Mouse (Mus musculus) midbrain, postnatal 0 days (tissue): ENCODE measurements around the gene Cbx5. TPM values are rescaled to one million over a fixed set of nuclear protein-coding genes. Genes with fewer than 3 reads are reported as not detected.
A peak's percentile ranks its signal among the peaks of the same experiment; 100 is the strongest.

Source experiments
- ATAC-seq: fragments of 200-750 bp; cut with Nextera tagmentation; 2 replicates; pipeline ENCODE4 v1.8.0; 2017; ENCODE audit warnings: moderate number of reproducible peaks, mild to moderate bottlenecking, moderate TSS enrichment, moderate library complexity; ENCODE audit not compliant: low FRiP score
- DNase-seq: peaks from one replicate; pipeline ENCODE4 v3.0.0-alpha.2; 2015; ENCODE audit warnings: low spot score
- H3K27ac ChIP-seq: fragments of 300-500 bp; sonication (generic); 2 replicates; pipeline ENCODE4 v1.5.1; 2014; ENCODE audit warnings: low read depth, mild to moderate bottlenecking, low read length, mixed read lengths
- H3K27me3 ChIP-seq: fragments of 300-500 bp; sonication (generic); 2 replicates; pipeline ENCODE4 v1.6.1; 2014; ENCODE audit warnings: low read length, control low read depth, mixed read lengths; ENCODE audit not compliant: insufficient read depth
- H3K36me3 ChIP-seq: fragments of 300-500 bp; sonication (generic); 2 replicates; pipeline ENCODE4 v1.6.1; 2014; ENCODE audit warnings: low read length, control low read depth, mixed read lengths; ENCODE audit not compliant: insufficient read depth
- H3K4me1 ChIP-seq: fragments of 300-500 bp; sonication (generic); 2 replicates; pipeline ENCODE4 v1.6.1; 2014; ENCODE audit warnings: mild to moderate bottlenecking, control low read depth, antibody characterized with exemption, low read length, mixed read lengths; ENCODE audit not compliant: insufficient read depth
- H3K4me2 ChIP-seq: fragments of 300-500 bp; sonication (generic); 2 replicates; pipeline ENCODE4 v1.6.1; 2014; ENCODE audit warnings: low read depth, mild to moderate bottlenecking, low read length, mixed read lengths; ENCODE audit not compliant: poor library complexity, severe bottlenecking
- H3K4me3 ChIP-seq: fragments of 300-500 bp; sonication (generic); 2 replicates; pipeline ENCODE4 v1.5.1; 2014; ENCODE audit warnings: low read depth, mild to moderate bottlenecking, low read length, moderate library complexity
- H3K9ac ChIP-seq: fragments of 300-500 bp; sonication (generic); replicated peaks from 2 replicates; pipeline ENCODE4 v1.6.1; 2014; ENCODE audit warnings: mild to moderate bottlenecking, low read length, moderate library complexity, mixed read lengths; ENCODE audit not compliant: poor library complexity, severe bottlenecking
- H3K9me3 ChIP-seq: fragments of 300-500 bp; sonication (generic); 2 replicates; pipeline ENCODE4 v1.6.1; 2016; ENCODE audit warnings: low read length, control low read depth
- CTCF ChIP-seq: IDR thresholded peaks from 2 replicates; pipeline ENCODE4 v1.5.1; 2016; ENCODE audit warnings: antibody characterized with exemption, mild to moderate bottlenecking
- WGBS: fragments of 180-500 bp; shearing (Covaris S2); extraction: QIAGEN DNeasy Blood & Tissue Kit; methylation state at CpG from one replicate; pipeline ENCODE4 v1.1.7; 2014; 5-methylcytosine and 5-hydroxymethylcytosine counted together
- polyA plus RNA-seq: library from polyadenylated mRNA; unstranded; fragments of >200 nt; fragmentation: Nextera tagmentation; extraction: Ambion mirVana; gene quantifications from 2 replicates; pipeline ENCODE4 v1.2.1, GENCODE M21; 2015
- total RNA-seq: library from RNA; depleted of rRNA; stranded (reverse); fragments of >200 nt; gene quantifications from 2 replicates; pipeline ENCODE4 v1.2.3, GENCODE M21; 2014; rRNA removed

Gene Cbx5
- total RNA-seq: 190 and 229 TPM in 2 replicates
- 101 and 106 TPM in 2 replicates for polyA plus RNA-seq

- Histone ChIP-seq H3K27ac (peak within 1 kb of the TSS; percentile 97), H3K36me3 (peaks cover 15% of the 10 kb centered on the region), H3K4me2 (peak within 1 kb of the TSS; percentile 63), H3K27me3 (no peaks in the 10 kb centered on the region), H3K4me1 (no peaks in the 10 kb centered on the region), H3K9me3 (no peaks in the 10 kb centered on the region), H3K9ac (peak within 1 kb of the TSS; percentile 85), H3K4me3 (peak within 1 kb of the TSS; percentile 65)
- TF ChIP-seq CTCF: no peak; the same call in 1 of the 2 replicates
- under 1% methylated on average over 39 of the region's 39 CpGs for WGBS
- DNase-seq (peak; percentile 99), ATAC-seq (peak; percentile 95)
Measured at GRCm38 (mm10) chr15:103239685-103240159, at the start of gene Cbx5. Cbx5 (minus strand) TSS chr15:103239816.

- peak; percentile 81 for DNase-seq
- no peaks in the 10 kb centered on the region for H3K9me3 ChIP-seq
- ATAC-seq: peak; percentile 71
- no peak for TF ChIP-seq CTCF
- H3K27me3 ChIP-seq: no peaks in the 10 kb centered on the region
- no peak overlapping the region for H3K4me2 ChIP-seq
- 61% methylated on average over 1 of the region's 1 CpGs for WGBS
- H3K36me3 ChIP-seq: 0 out of 2 replicates have a peak, but pooled peaks cover 1% of the 10 kb centered on the region
- H3K9ac ChIP-seq: no peak overlapping the region
- peak overlapping the region; percentile 51 for H3K27ac ChIP-seq
- no peak overlapping the region for H3K4me3 ChIP-seq
- no peaks in the 10 kb centered on the region for H3K4me1 ChIP-seq
Measured at GRCm38 (mm10) chr15:103285778-103286417, 46.3 kb upstream of the Cbx5 start.

- peak; percentile 48 for TF ChIP-seq CTCF
- H3K4me2 ChIP-seq: no peak overlapping the region
Measured at GRCm38 (mm10) chr15:103284647-103285046, 45.0 kb upstream of the Cbx5 start.

GRCm38 (mm10) chr15:103284066-103284465 is 44.5 kb upstream of the Cbx5 start:
- WGBS: 57% methylated on average over 3 of the region's 3 CpGs
- Histone ChIP-seq H3K9me3 (no peaks in the 10 kb centered on the region), H3K36me3 (no peaks in the 10 kb centered on the region), H3K4me3 (no peak overlapping the region), H3K27ac (no peak overlapping the region), H3K9ac (no peak overlapping the region), H3K4me2 (no peak overlapping the region), H3K27me3 (no peaks in the 10 kb centered on the region), H3K4me1 (no peaks in the 10 kb centered on the region)
- peak; percentile 67 for TF ChIP-seq CTCF
- ATAC-seq: no peak
- DNase-seq: no peak

More at GRCm38 (mm10) chr15:103284647-103285046, 45.0 kb upstream of the Cbx5 start:
- 38% methylated on average over 2 of the region's 2 CpGs for WGBS
- Histone ChIP-seq H3K4me1 (no peaks in the 10 kb centered on the region), H3K27ac (no peak overlapping the region), H3K4me3 (no peak overlapping the region), H3K36me3 (no peaks in the 10 kb centered on the region), H3K9ac (no peak overlapping the region), H3K27me3 (no peaks in the 10 kb centered on the region), H3K9me3 (no peaks in the 10 kb centered on the region)
- DNase-seq (no peak), ATAC-seq (no peak)

GRCm38 (mm10) chr15:103281465-103282205 is 42.0 kb upstream of the Cbx5 start:
- WGBS: 95% methylated on average over 3 of the region's 3 CpGs
- no peak for TF ChIP-seq CTCF
- no peak for ATAC-seq

More at GRCm38 (mm10) chr15:103281465-103282205, 42.0 kb upstream of the Cbx5 start:
- Histone ChIP-seq H3K9me3 (no peaks in the 10 kb centered on the region), H3K27ac (no peak overlapping the region), H3K4me1 (no peaks in the 10 kb centered on the region), H3K36me3 (no peaks in the 10 kb centered on the region), H3K9ac (no peak overlapping the region), H3K4me3 (no peak overlapping the region), H3K4me2 (no peak overlapping the region), H3K27me3 (no peaks in the 10 kb centered on the region)
- no peak for DNase-seq
